Mouse (Mus musculus): Measurements from ENCODE around the gene Amacr. TPM values are rescaled to one million over a fixed set of nuclear protein-coding genes. Genes with fewer than 3 reads are reported as not detected.

Gene Amacr
- polyA plus RNA-seq, 1 experiment from 2014 or later: 10.1 TPM

DNA sequence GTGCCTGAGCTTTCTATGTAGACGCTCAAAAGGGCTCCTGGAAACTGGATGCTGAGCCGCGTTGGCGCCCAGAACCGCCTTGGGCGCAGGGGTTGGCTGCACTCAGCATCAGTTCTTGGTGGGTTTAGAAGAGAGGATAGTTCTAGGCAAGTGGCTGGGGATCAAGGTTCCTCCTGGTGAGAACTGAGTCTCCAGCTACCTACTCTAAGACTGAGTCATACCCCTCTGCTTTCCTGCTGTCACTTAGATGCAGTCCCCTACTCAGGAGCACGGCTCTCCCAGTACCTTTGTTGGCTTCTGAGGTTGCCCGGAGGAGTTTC, 55.8 kb downstream of the Amacr start:
- no peak overlapping the region for H3K27ac ChIP-seq (ENCODE audit: low read depth, low read length)
- H3K4me2 ChIP-seq (replicated peaks; ENCODE audit: low read depth, low read length): peak overlapping the region; percentile 52

DNA sequence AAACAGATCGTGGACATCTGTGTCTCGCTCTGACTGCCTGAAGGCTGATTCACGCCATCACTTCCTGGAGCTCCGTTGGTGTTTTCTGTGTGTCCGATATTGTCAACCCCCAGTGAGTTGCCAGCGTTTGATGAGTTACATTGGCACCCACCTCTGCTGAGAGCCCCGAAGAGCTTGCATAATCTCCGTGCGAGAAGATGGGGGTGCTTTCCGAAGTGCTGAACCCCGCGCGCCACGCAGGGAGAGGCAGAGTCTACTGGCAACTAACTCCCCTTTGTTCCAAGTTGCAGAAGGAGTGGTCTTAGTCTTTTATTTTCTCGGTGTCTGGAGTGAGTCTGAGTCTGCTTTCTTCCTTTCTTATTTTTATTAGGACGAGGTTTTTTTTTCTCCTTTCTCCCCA, 56.2 kb downstream of the Amacr start, which contains the start of gene Rxfp3:
Gene Rxfp3, minus strand, starts transcription at position 281 of the 400 bp plus-strand sequence.
- DNase-seq (ENCODE audit: low spot score) (no peak), ATAC-seq (ENCODE audit: low FRiP score) (no peak)
- Histone ChIP-seq H3K27ac (ENCODE audit: low read depth, low read length) (no peak within 1 kb of the TSS), H3K36me3 (ENCODE audit: control insufficient read depth, insufficient read depth, low read length) (no peaks in the 10 kb centered on the region), H3K4me3 (ENCODE audit: low read depth, low read length) (peak within 1 kb of the TSS; percentile 33), H3K4me2 (replicated peaks; ENCODE audit: low read depth, low read length) (peak within 1 kb of the TSS; percentile 52), H3K9me3 (ENCODE audit: control insufficient read depth, low read length) (no peaks in the 10 kb centered on the region), H3K27me3 (ENCODE audit: control insufficient read depth, insufficient read depth, low read length) (peaks cover 39% of the 10 kb centered on the region), H3K9ac (ENCODE audit: low read depth, low read length) (0 out of 2 replicates have a peak within 1 kb of the TSS, but pooled peaks have one; percentile 15), H3K4me1 (replicated peaks; ENCODE audit: control insufficient read depth, insufficient read depth, low read length) (peaks cover 7% of the 10 kb centered on the region)
- 4% methylated on average over 16 of the region's 16 CpGs for WGBS

More for the DNA sequence above, 55.8 kb downstream of the Amacr start:
- Histone ChIP-seq H3K9me3 (ENCODE audit: control insufficient read depth, low read length) (no peaks in the 10 kb centered on the region), H3K4me1 (replicated peaks; ENCODE audit: control insufficient read depth, insufficient read depth, low read length) (peaks cover 7% of the 10 kb centered on the region), H3K4me3 (ENCODE audit: low read depth, low read length) (peak overlapping the region; percentile 33), H3K27me3 (ENCODE audit: control insufficient read depth, insufficient read depth, low read length) (peaks cover 39% of the 10 kb centered on the region), H3K9ac (ENCODE audit: low read depth, low read length) (0 out of 2 replicates have a peak overlapping the region, but pooled peaks have one; percentile 8), H3K36me3 (ENCODE audit: control insufficient read depth, insufficient read depth, low read length) (no peaks in the 10 kb centered on the region)
- ATAC-seq (ENCODE audit: low FRiP score) (0 out of 2 replicates have a peak, but pooled peaks have one; percentile 9), DNase-seq (ENCODE audit: low spot score) (peak; percentile 46)
- WGBS: 8% methylated on average over 8 of the region's 8 CpGs

DNA sequence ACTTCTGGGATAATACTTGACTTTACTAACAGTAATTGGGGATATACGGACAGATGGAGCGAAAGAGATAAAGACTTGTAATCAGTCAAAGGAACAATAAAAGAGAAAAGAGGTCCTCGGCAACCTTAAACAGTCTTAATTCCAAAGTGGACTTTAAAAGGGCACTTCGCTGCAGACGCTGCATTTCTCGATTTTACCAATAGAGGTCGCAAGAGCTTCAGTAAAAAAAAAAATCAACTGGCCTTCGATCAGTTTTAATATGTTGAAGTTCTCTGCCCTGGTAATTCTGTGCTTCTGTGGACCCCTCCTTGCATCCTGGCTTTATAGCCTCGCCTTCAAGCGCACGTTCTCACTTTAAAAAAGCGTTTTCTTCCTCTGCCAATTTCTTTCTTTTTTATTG, 56.9 kb downstream of the Amacr start:
- no peak overlapping the region for H3K4me2 ChIP-seq (replicated peaks; ENCODE audit: low read depth, low read length)
- H3K9me3 ChIP-seq (ENCODE audit: control insufficient read depth, low read length): no peaks in the 10 kb centered on the region
- H3K27ac ChIP-seq (ENCODE audit: low read depth, low read length): no peak overlapping the region
- DNase-seq (ENCODE audit: low spot score) (peak; percentile 81), ATAC-seq (ENCODE audit: low FRiP score) (no peak)
- no peaks in the 10 kb centered on the region for H3K36me3 ChIP-seq (ENCODE audit: control insufficient read depth, insufficient read depth, low read length)
- WGBS: 1% methylated on average over 12 of the region's 12 CpGs
- H3K4me1 ChIP-seq (replicated peaks; ENCODE audit: control insufficient read depth, insufficient read depth, low read length): peaks cover 7% of the 10 kb centered on the region
- no peak overlapping the region for H3K9ac ChIP-seq (ENCODE audit: low read depth, low read length)
- peaks cover 39% of the 10 kb centered on the region for H3K27me3 ChIP-seq (ENCODE audit: control insufficient read depth, insufficient read depth, low read length)
- no peak overlapping the region for H3K4me3 ChIP-seq (ENCODE audit: low read depth, low read length)

DNA sequence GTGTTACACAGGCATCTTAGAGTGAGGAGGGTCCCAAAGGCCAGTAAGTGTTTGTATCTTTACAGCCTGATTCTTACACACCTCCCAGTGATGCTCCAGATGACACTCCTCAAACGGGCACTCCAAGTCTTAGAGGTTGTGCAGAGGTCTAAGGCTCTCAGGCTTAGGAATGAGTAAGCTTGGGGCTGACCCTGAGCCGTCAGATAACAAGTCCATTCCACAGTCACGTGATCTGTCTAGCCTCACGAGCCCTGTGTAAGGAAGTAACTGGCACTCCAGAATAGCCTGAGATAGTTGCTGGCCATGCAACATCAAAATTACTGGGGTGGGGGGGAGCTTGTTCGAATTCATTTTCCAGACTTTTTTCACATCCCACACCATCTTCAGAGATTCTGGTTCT, 58.5 kb downstream of the Amacr start:
- no peak overlapping the region for H3K9ac ChIP-seq (ENCODE audit: low read depth, low read length)
- H3K36me3 ChIP-seq (ENCODE audit: control insufficient read depth, insufficient read depth, low read length): no peaks in the 10 kb centered on the region
- 66% methylated on average over 5 of the region's 5 CpGs for WGBS
- no peak overlapping the region for H3K4me2 ChIP-seq (replicated peaks; ENCODE audit: low read depth, low read length)
- ATAC-seq (ENCODE audit: low FRiP score) (no peak), DNase-seq (ENCODE audit: low spot score) (no peak)
- H3K4me3 ChIP-seq (ENCODE audit: low read depth, low read length): no peak overlapping the region
- peaks cover 33% of the 10 kb centered on the region for H3K27me3 ChIP-seq (ENCODE audit: control insufficient read depth, insufficient read depth, low read length)
- H3K4me1 ChIP-seq (replicated peaks; ENCODE audit: control insufficient read depth, insufficient read depth, low read length): peaks cover 7% of the 10 kb centered on the region
- no peaks in the 10 kb centered on the region for H3K9me3 ChIP-seq (ENCODE audit: control insufficient read depth, low read length)
- no peak overlapping the region for H3K27ac ChIP-seq (ENCODE audit: low read depth, low read length)

DNA sequence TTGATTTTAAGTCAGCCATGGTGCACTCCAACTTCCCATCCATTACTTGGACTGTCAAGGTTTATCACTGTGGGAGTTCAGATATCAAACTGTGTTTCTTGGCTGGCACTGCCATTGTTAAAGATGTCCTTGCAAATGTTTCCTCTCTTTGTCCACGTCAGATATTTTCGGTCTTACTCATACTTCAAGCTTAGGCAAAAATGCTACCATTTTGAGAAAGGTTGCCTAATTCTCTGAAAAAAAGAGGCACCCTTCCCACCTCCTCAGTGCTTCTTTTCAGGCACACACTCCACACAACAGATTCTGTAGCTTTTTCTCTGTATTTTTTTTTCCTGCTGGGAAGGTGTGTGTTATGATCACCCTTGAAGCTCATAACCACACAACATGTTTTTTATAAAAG, 59.7 kb downstream of the Amacr start:
- no peaks in the 10 kb centered on the region for H3K36me3 ChIP-seq (ENCODE audit: control insufficient read depth, insufficient read depth, low read length)
- 92% methylated on average over 2 of the region's 2 CpGs for WGBS
- DNase-seq (ENCODE audit: low spot score) (no peak), ATAC-seq (ENCODE audit: low FRiP score) (no peak)
- H3K4me2 ChIP-seq (replicated peaks; ENCODE audit: low read depth, low read length): no peak overlapping the region
- H3K9ac ChIP-seq (ENCODE audit: low read depth, low read length): no peak overlapping the region
- H3K9me3 ChIP-seq (ENCODE audit: control insufficient read depth, low read length): no peaks in the 10 kb centered on the region
- H3K27ac ChIP-seq (ENCODE audit: low read depth, low read length): no peak overlapping the region
- H3K4me3 ChIP-seq (ENCODE audit: low read depth, low read length): no peak overlapping the region
- H3K27me3 ChIP-seq (ENCODE audit: control insufficient read depth, insufficient read depth, low read length): peaks cover 21% of the 10 kb centered on the region
- H3K4me1 ChIP-seq (replicated peaks; ENCODE audit: control insufficient read depth, insufficient read depth, low read length): peaks cover 6% of the 10 kb centered on the region

DNA sequence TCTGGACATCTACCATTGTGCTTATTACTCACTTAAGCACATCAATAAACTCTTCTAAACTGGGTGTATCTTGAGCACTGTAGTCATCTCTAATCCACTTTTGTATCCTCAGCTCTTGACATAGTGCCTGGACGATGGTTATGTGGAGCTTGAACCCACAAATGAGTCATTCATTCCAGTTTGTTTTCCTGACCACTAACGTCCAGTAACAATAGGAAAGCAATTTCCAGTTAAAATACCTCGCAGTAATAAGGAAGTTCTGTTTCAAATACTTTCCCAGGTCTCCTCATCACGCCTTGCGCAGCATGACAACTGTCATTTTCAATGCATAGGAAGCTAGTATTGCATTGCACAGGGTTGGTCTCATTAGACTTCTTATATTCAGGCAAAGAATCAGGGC, 61.3 kb downstream of the Amacr start:
- Histone ChIP-seq H3K9me3 (ENCODE audit: control insufficient read depth, low read length) (no peaks in the 10 kb centered on the region), H3K36me3 (ENCODE audit: control insufficient read depth, insufficient read depth, low read length) (no peaks in the 10 kb centered on the region), H3K9ac (ENCODE audit: low read depth, low read length) (no peak overlapping the region), H3K4me2 (replicated peaks; ENCODE audit: low read depth, low read length) (no peak overlapping the region), H3K27me3 (ENCODE audit: control insufficient read depth, insufficient read depth, low read length) (peaks cover 5% of the 10 kb centered on the region), H3K4me3 (ENCODE audit: low read depth, low read length) (no peak overlapping the region), H3K4me1 (replicated peaks; ENCODE audit: control insufficient read depth, insufficient read depth, low read length) (no peaks in the 10 kb centered on the region), H3K27ac (ENCODE audit: low read depth, low read length) (no peak overlapping the region)
- no peak for ATAC-seq (ENCODE audit: low FRiP score)
- 92% methylated on average over 5 of the region's 5 CpGs for WGBS
- DNase-seq (ENCODE audit: low spot score): no peak

Other genes with a start within 250 kb of the Amacr start
- 9.0 and 10.9 TPM in 2 replicates for gene C1qtnf3, start 29.4 kb upstream of the Amacr start, polyA plus RNA-seq (2014; fragmentation: Nextera tagmentation; extraction: Ambion mirVana)
- gene Slc45a2, start 19.0 kb downstream of the Amacr start, polyA plus RNA-seq (2014; fragmentation: Nextera tagmentation; extraction: Ambion mirVana): 0.31 and 0.36 TPM in 2 replicates
- 0.71 and 1.6 TPM in 2 replicates for gene Rxfp3, start 56.2 kb downstream of the Amacr start, polyA plus RNA-seq (2014; fragmentation: Nextera tagmentation; extraction: Ambion mirVana)
- gene Adamts12, start 83.0 kb downstream of the Amacr start, polyA plus RNA-seq (2014; fragmentation: Nextera tagmentation; extraction: Ambion mirVana): 2.7 and 2.9 TPM in 2 replicates

Measured in hindbrain, embryonic 11.5 days (tissue).